Comparison of ENCODE assay signal across 11 mouse cellular contexts in genomic region chr11:69883066-69883465, GRCm38 (mm10). TPM values are rescaled to one million over a fixed set of nuclear protein-coding genes. Genes with fewer than 3 reads are reported as not detected.
A peak's percentile ranks its signal among the peaks of the same experiment; 100 is the strongest.
DNase-seq lines count a peak whose midpoint lies in the region; ATAC-seq lines count a peak whose summit lies in the region.
"Had no signal": no experiment of that assay in that cellular context is flagged by ENCODE, and none has a peak within 500 bp of the region (broad histone marks: within the 10 kb centered on the region; RNA-seq: fewer than 3 reads in every experiment).

No protein-coding gene starts in this region.

- peaks cover 50% of the 10 kb centered on the region for H3K4me1 ChIP-seq in hindbrain, embryonic 10.5 days (replicated peaks)
- H3K4me1 ChIP-seq in hindbrain, embryonic 14.5 days (replicated peaks; ENCODE audit: control insufficient read depth, insufficient read depth, low read length): peaks cover 16% of the 10 kb centered on the region; the same call in 1 of the 2 replicates

- H3K9ac ChIP-seq in hindbrain, embryonic 14.5 days: no peak overlapping the region
- H3K9ac ChIP-seq: limb, embryonic 15.5 days had no signal

- no peak overlapping the region for H3K27ac ChIP-seq in hindbrain, embryonic 10.5 days
- no peak overlapping the region for H3K27ac ChIP-seq in hindbrain, embryonic 14.5 days

- no peaks in the 10 kb centered on the region for H3K36me3 ChIP-seq in hindbrain, embryonic 10.5 days
- H3K36me3 ChIP-seq in hindbrain, embryonic 14.5 days (replicated peaks; ENCODE audit: control insufficient read depth, insufficient read depth): no peaks in the 10 kb centered on the region
- H3K36me3 ChIP-seq: limb, embryonic 15.5 days had no signal

- no peaks in the 10 kb centered on the region for H3K9me3 ChIP-seq in hindbrain, embryonic 10.5 days
- H3K9me3 ChIP-seq in hindbrain, embryonic 14.5 days (ENCODE audit: control insufficient read depth, low read length): no peaks in the 10 kb centered on the region
- H3K9me3 ChIP-seq: limb, embryonic 15.5 days had no signal

- H3K27me3 ChIP-seq in hindbrain, embryonic 10.5 days (ENCODE audit: insufficient read depth, poor library complexity, severe bottlenecking): peaks cover 22% of the 10 kb centered on the region
- peaks cover 15% of the 10 kb centered on the region for H3K27me3 ChIP-seq in hindbrain, embryonic 14.5 days (ENCODE audit: control insufficient read depth, insufficient read depth, low read length)
- H3K27me3 ChIP-seq: limb, embryonic 15.5 days had no signal

- 67% methylated on average over 4 of the region's 4 CpGs for WGBS in hindbrain, embryonic 10.5 days
- WGBS in hindbrain, embryonic 14.5 days: 63% methylated on average over 4 of the region's 4 CpGs

- no peak overlapping the region for H3K4me2 ChIP-seq in hindbrain, embryonic 14.5 days (replicated peaks)
- H3K4me2 ChIP-seq: limb, embryonic 15.5 days had no signal

- ATAC-seq in hindbrain, embryonic 14.5 days (ENCODE audit: low FRiP score): no peak
- ATAC-seq in erythroblast, adult 5-6 weeks (replicated peaks; ENCODE audit: low FRiP score, poor library complexity, severe bottlenecking): no peak
- no peak for ATAC-seq in megakaryocyte, adult 5-6 weeks (ENCODE audit: poor library complexity, severe bottlenecking)

- peak; percentile 27 for DNase-seq in hindbrain, embryonic 10.5 days (ENCODE audit: low spot score)
- DNase-seq in hindbrain, embryonic 14.5 days (ENCODE audit: low spot score): no peak
- DNase-seq in B cell, adult 2 months: peak; percentile 83 to 84
- DNase-seq in T-cell, adult 2 months (ENCODE audit: low spot score): peak; percentile 62
- DNase-seq in lung, postnatal 36 days: peak; percentile 64
- no peak for DNase-seq in gastrocnemius, adult 8-10 months (ENCODE audit: low spot score in 2 of 2)
- DNase-seq: gastrocnemius, postnatal 10 days had no signal

- H3K4me3 ChIP-seq in hindbrain, embryonic 10.5 days: no peak overlapping the region
- no peak overlapping the region for H3K4me3 ChIP-seq in hindbrain, embryonic 14.5 days (replicated peaks; ENCODE audit: low read length)
- H3K4me3 ChIP-seq: limb, embryonic 15.5 days had no signal

RNA-seq across cellular contexts. Expression of gene Kctd11, which starts 1.9 kb away (rescaled TPM):
- polyA plus RNA-seq in hindbrain, embryonic 10.5 days (2016; fragmentation: Nextera tagmentation; extraction: Ambion mirVana): 5.2 and 6.8 TPM in 2 replicates
- polyA plus RNA-seq in hindbrain, embryonic 14.5 days (2014; fragmentation: Nextera tagmentation; extraction: Ambion mirVana): 2.2 and 2.3 TPM in 2 replicates
- 1.3 and 2.1 TPM in 2 replicates for total RNA-seq in erythroblast, adult 5-6 weeks (2015; ENCODE audit: low replicate concordance)
- 0.42 and 0.77 TPM in 2 replicates for total RNA-seq in erythroblast, adult 5-6 weeks (2017; ENCODE audit: low replicate concordance)
- total RNA-seq in megakaryocyte, adult 5-6 weeks (2015): 2.9 and 3.3 TPM in 2 replicates
- 3.0 and 3.3 TPM in 2 replicates for total RNA-seq in megakaryocyte, adult 5-6 weeks (2017)
- total RNA-seq in gastrocnemius, adult 8-10 months (2022): 1 to 10 TPM in 2 of 4 experiments, under 1 TPM in 2; 0.97 to 1.3 (median 1.1) TPM

RNA-seq across cellular contexts. Expression of gene Tmem95, which starts 5.2 kb away (rescaled TPM):
- not detected in 2 replicates for polyA plus RNA-seq in hindbrain, embryonic 10.5 days (2016; fragmentation: Nextera tagmentation; extraction: Ambion mirVana)
- not detected in 2 replicates for polyA plus RNA-seq in hindbrain, embryonic 14.5 days (2014; fragmentation: Nextera tagmentation; extraction: Ambion mirVana)
- not detected in 2 replicates for total RNA-seq in erythroblast, adult 5-6 weeks (2015; ENCODE audit: low replicate concordance)
- total RNA-seq in erythroblast, adult 5-6 weeks (2017; ENCODE audit: low replicate concordance): not detected in 2 replicates
- total RNA-seq in megakaryocyte, adult 5-6 weeks (2015): not detected in 2 replicates
- not detected in 2 replicates for total RNA-seq in megakaryocyte, adult 5-6 weeks (2017)
- total RNA-seq in gastrocnemius, adult 8-10 months (2022): not detected
- total RNA-seq: gastrocnemius, postnatal 10 days; neutrophil, adult 5-6 weeks had no signal

RNA-seq across cellular contexts. Expression of gene Acap1, which starts 12.3 kb away (rescaled TPM):
- 1.2 and 1.4 TPM in 2 replicates for polyA plus RNA-seq in hindbrain, embryonic 10.5 days (2016; fragmentation: Nextera tagmentation; extraction: Ambion mirVana)
- polyA plus RNA-seq in hindbrain, embryonic 14.5 days (2014; fragmentation: Nextera tagmentation; extraction: Ambion mirVana): 0.20 and 0.33 TPM in 2 replicates
- 9.0 and 15.7 TPM in 2 replicates for total RNA-seq in erythroblast, adult 5-6 weeks (2015; ENCODE audit: low replicate concordance)
- total RNA-seq in erythroblast, adult 5-6 weeks (2017; ENCODE audit: low replicate concordance): 12.1 and 16.1 TPM in 2 replicates
- 19.3 and 19.7 TPM in 2 replicates for total RNA-seq in megakaryocyte, adult 5-6 weeks (2015)
- total RNA-seq in megakaryocyte, adult 5-6 weeks (2017): 44.4 and 53.5 TPM in 2 replicates
- total RNA-seq in gastrocnemius, adult 8-10 months (2022): under 1 TPM in 3 of 4 experiments, not detected in 1; 0.15 to 0.21 (median 0.19) TPM

RNA-seq across cellular contexts. Expression of gene 2810408A11Rik, which starts 17.7 kb away (rescaled TPM):
- polyA plus RNA-seq in hindbrain, embryonic 10.5 days (2016; fragmentation: Nextera tagmentation; extraction: Ambion mirVana): 11.4 and 15.2 TPM in 2 replicates
- 5.4 and 7.6 TPM in 2 replicates for polyA plus RNA-seq in hindbrain, embryonic 14.5 days (2014; fragmentation: Nextera tagmentation; extraction: Ambion mirVana)
- 2.7 TPM in 1 of 2 replicates, not detected in the other for total RNA-seq in erythroblast, adult 5-6 weeks (2015; ENCODE audit: low replicate concordance)
- 6.0 TPM in 1 of 2 replicates, not detected in the other for total RNA-seq in erythroblast, adult 5-6 weeks (2017; ENCODE audit: low replicate concordance)
- total RNA-seq in megakaryocyte, adult 5-6 weeks (2015): 1.6 and 2.6 TPM in 2 replicates
- 1.5 and 1.8 TPM in 2 replicates for total RNA-seq in megakaryocyte, adult 5-6 weeks (2017)
- 1 to 10 TPM in 1 of 4 experiments, under 1 TPM in 3; 0.22 to 1.1 (median 0.57) TPM for total RNA-seq in gastrocnemius, adult 8-10 months (2022)

RNA-seq across cellular contexts. Expression of gene Neurl4, which starts 17.8 kb away (rescaled TPM):
- polyA plus RNA-seq in hindbrain, embryonic 10.5 days (2016; fragmentation: Nextera tagmentation; extraction: Ambion mirVana): 12.5 and 13.4 TPM in 2 replicates
- 25.6 and 28.1 TPM in 2 replicates for polyA plus RNA-seq in hindbrain, embryonic 14.5 days (2014; fragmentation: Nextera tagmentation; extraction: Ambion mirVana)
- 3.5 and 3.8 TPM in 2 replicates for total RNA-seq in erythroblast, adult 5-6 weeks (2015; ENCODE audit: low replicate concordance)
- total RNA-seq in erythroblast, adult 5-6 weeks (2017; ENCODE audit: low replicate concordance): 9.3 and 16.0 TPM in 2 replicates
- 7.1 and 9.9 TPM in 2 replicates for total RNA-seq in megakaryocyte, adult 5-6 weeks (2015)
- total RNA-seq in megakaryocyte, adult 5-6 weeks (2017): 11.9 and 18.9 TPM in 2 replicates
- 10 to 100 TPM; 21.6 to 31.3 (median 25.5) TPM for total RNA-seq in gastrocnemius, adult 8-10 months (2022)

Comparison
In these comparisons a context has a peak if more than half of its experiments do, and no peak if none do; other contexts are left out.
1. DNase-seq: peak in hindbrain, embryonic 10.5 days (single experiment), B cell, adult 2 months (2 of 2), T-cell, adult 2 months (single experiment) and lung, postnatal 36 days (single experiment); none in hindbrain, embryonic 14.5 days (single experiment) and gastrocnemius, adult 8-10 months (0 of 2).
2. RNA of gene Acap1, which starts 12.3 kb away (total RNA-seq): 19.3 to 53.5 TPM in megakaryocyte, adult 5-6 weeks and 9.0 to 16.1 TPM in erythroblast, adult 5-6 weeks; 0.15 to 0.21 TPM in gastrocnemius, adult 8-10 months; every median in the first group is over 4 times any median in the second.